31 mouse cellular contexts compared by ENCODE assay signal in genomic region chr4:141466289-141466795, GRCm38 (mm10). TPM values are rescaled to one million over a fixed set of nuclear protein-coding genes. Genes with fewer than 3 reads are reported as not detected.
"Had no signal": no experiment of that assay in that cellular context is flagged by ENCODE, and none has a peak within 500 bp of the region (broad histone marks: within the 10 kb centered on the region; RNA-seq: fewer than 3 reads in every experiment).

No protein-coding gene starts in this region.

- DNase-seq: forebrain, postnatal 0 days; gastrocnemius, postnatal 14 days; gastrocnemius, postnatal 36 days; heart, adult 2 months; heart, postnatal 4 days; kidney, adult 18-20 months; kidney, adult 8-10 months; kidney, postnatal 10 days; kidney, postnatal 25 days; kidney, postnatal 4 days; liver had no signal

- H3K27me3 ChIP-seq: forebrain, embryonic 15.5 days; heart, embryonic 13.5 days; heart, embryonic 15.5 days; hindbrain, embryonic 13.5 days; hindbrain, embryonic 15.5 days; intestine, embryonic 15.5 days; limb, embryonic 12.5 days had no signal

- H3K4me3 ChIP-seq: forebrain, embryonic 15.5 days; heart, adult 2 months; heart, embryonic 13.5 days; heart, embryonic 15.5 days; hindbrain, embryonic 13.5 days; hindbrain, embryonic 15.5 days; intestine, embryonic 15.5 days; left cerebral cortex, adult 2 months; limb, embryonic 10.5 days; limb, embryonic 12.5 days had no signal

- H3K9ac ChIP-seq: forebrain, embryonic 15.5 days; forebrain, postnatal 0 days; heart, embryonic 13.5 days; heart, embryonic 15.5 days; hindbrain, embryonic 13.5 days; hindbrain, embryonic 15.5 days; intestine, embryonic 15.5 days; limb, embryonic 12.5 days had no signal

- H3K9me3 ChIP-seq: forebrain, embryonic 15.5 days; heart, embryonic 13.5 days; heart, embryonic 15.5 days; hindbrain, embryonic 13.5 days; hindbrain, embryonic 15.5 days; intestine, embryonic 15.5 days; limb, embryonic 10.5 days; limb, embryonic 12.5 days had no signal

- H3K27ac ChIP-seq: forebrain, embryonic 15.5 days; heart, adult 2 months; heart, embryonic 13.5 days; heart, embryonic 15.5 days; hindbrain, embryonic 13.5 days; hindbrain, embryonic 15.5 days; intestine, embryonic 15.5 days; left cerebral cortex, adult 2 months; limb, embryonic 10.5 days; limb, embryonic 12.5 days had no signal

- ATAC-seq: forebrain, embryonic 15.5 days; inflammation-experienced regulatory T-cells, adult 6 months had no signal

- H3K4me1 ChIP-seq: forebrain, embryonic 15.5 days; heart, embryonic 13.5 days; intestine, embryonic 15.5 days; limb, embryonic 10.5 days; limb, embryonic 12.5 days had no signal

- H3K4me2 ChIP-seq: forebrain, embryonic 15.5 days; heart, embryonic 11.5 days; heart, embryonic 13.5 days; heart, embryonic 15.5 days; hindbrain, embryonic 13.5 days; hindbrain, embryonic 15.5 days; intestine, embryonic 15.5 days; limb, embryonic 12.5 days; liver, embryonic 11.5 days had no signal

RNA-seq across cellular contexts. Expression of gene Srarp, which starts 30.4 kb away (rescaled TPM):
- total RNA-seq: gastrocnemius, postnatal 14 days; heart, postnatal 4 days had no signal
- polyA plus RNA-seq: forebrain, embryonic 15.5 days; heart, embryonic 11.5 days; heart, embryonic 13.5 days; heart, embryonic 15.5 days; heart, postnatal 0 days; hindbrain, embryonic 11.5 days; hindbrain, embryonic 13.5 days; inflammation-experienced regulatory T-cells, adult 6 months; intestine, embryonic 15.5 days; kidney, embryonic 14.5 days; kidney, embryonic 16.5 days; limb, embryonic 10.5 days; limb, embryonic 12.5 days; limb, embryonic 14.5 days; liver, embryonic 11.5 days had no signal

RNA-seq across cellular contexts. Expression of gene Hspb7, which starts 45.8 kb away (rescaled TPM):
- total RNA-seq: forebrain, postnatal 0 days; layer of hippocampus, postnatal 25 days had no signal
- polyA plus RNA-seq: forebrain, embryonic 15.5 days; forebrain, postnatal 0 days; hindbrain, embryonic 11.5 days; hindbrain, embryonic 15.5 days; inflammation-experienced regulatory T-cells, adult 6 months; kidney, embryonic 14.5 days; limb, embryonic 12.5 days had no signal

RNA-seq across cellular contexts. Expression of gene Clcnkb, which starts 50.5 kb away (rescaled TPM):
- total RNA-seq: forebrain, postnatal 0 days; layer of hippocampus, postnatal 10 days; layer of hippocampus, postnatal 25 days; left cerebral cortex, adult 2 months; left cerebral cortex, postnatal 14 days had no signal
- polyA plus RNA-seq: forebrain, embryonic 15.5 days; forebrain, postnatal 0 days; hindbrain, embryonic 11.5 days; hindbrain, embryonic 13.5 days; hindbrain, embryonic 15.5 days; inflammation-experienced regulatory T-cells, adult 6 months; intestine, embryonic 15.5 days; limb, embryonic 10.5 days; limb, embryonic 12.5 days; liver, embryonic 11.5 days had no signal
